Mouse (Mus musculus) MEL-GATA-1-ER (cell line): Measurements from ENCODE around the gene Cdkl3.

Source experiments
- DNase-seq: peaks from one replicate; pipeline ENCODE4 v3.0.0-alpha.2; 2012; ENCODE audit warnings: low read depth; ENCODE audit errors: extremely low read depth

Cdkl3 gene

DNA sequence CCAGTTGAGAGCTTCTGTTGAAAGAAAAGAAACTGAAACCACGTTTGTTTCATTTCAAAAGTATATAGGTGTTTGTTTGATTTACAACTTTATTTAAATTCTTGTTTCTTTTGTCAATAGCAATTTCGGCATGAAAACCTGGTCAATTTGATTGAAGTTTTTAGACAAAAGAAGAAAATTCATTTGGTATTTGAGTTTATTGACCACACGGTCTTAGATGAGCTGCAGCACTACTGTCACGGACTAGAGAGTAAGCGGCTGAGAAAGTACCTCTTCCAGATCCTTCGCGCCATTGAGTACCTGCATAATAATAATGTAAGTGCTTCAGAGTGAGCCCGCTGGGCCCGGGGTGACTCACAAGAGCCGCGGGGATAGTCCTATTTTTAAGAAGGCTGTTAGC lies 7.0 kb downstream of the Cdkl3 start:
- no peak for DNase-seq

GRCm38 (mm10) chr11:52011541-52011940 lies 7.5 kb downstream of the Cdkl3 start:
- DNase-seq: no peak

GRCm38 (mm10) chr11:52018217-52018616 lies 14.2 kb downstream of the Cdkl3 start:
- DNase-seq: no peak

GRCm38 (mm10) chr11:52032356-52032755 lies 28.3 kb downstream of the Cdkl3 start:
- no peak for DNase-seq

DNA sequence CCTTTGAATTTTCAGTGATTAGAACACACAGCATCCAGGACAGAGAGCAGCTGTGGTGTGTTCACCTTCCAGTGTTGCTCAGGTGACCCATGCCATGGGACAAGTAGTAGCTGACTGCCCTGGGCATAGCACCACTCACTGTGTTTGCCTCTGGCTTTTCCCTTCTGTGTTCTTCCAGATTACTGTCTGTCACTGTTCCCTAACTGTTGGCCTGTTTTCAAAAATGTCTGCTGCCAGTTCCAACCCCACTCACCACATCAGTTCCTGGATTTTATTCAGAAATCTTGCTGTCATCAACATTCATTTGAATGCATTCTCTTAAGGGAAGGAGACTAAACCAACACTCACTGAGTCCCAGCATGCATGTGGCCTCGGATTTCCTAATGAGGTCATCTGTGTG lies 29.9 kb downstream of the Cdkl3 start:
- no peak for DNase-seq

GRCm38 (mm10) chr11:52035905-52036304 lies 31.9 kb downstream of the Cdkl3 start:
- DNase-seq: no peak

- no peak for DNase-seq
Observed at GRCm38 (mm10) chr11:52037659-52038058, 33.6 kb downstream of the Cdkl3 start.

DNA sequence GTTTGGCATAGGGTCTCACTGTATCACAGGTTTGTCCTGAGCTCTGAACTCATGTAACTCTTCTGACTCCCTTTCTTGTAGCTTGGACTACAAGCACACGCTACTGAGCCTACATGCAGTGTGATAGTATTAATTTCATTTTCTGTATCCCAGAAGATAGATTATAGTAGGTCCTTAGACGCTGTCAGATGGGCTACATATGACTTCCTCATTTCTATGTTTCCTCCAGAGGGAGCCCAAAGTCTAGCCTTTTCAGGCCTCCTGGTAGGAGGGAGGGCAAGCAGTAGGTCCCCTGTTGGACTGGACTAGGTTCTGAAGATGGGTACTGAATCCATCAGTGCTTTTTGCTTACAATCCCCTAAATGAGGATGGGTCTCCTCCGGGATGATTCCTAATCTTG lies 39.2 kb downstream of the Cdkl3 start:
- DNase-seq: peak; percentile 61

- DNase-seq: no peak
Observed at GRCm38 (mm10) chr11:52044156-52044555, 40.1 kb downstream of the Cdkl3 start.

DNA sequence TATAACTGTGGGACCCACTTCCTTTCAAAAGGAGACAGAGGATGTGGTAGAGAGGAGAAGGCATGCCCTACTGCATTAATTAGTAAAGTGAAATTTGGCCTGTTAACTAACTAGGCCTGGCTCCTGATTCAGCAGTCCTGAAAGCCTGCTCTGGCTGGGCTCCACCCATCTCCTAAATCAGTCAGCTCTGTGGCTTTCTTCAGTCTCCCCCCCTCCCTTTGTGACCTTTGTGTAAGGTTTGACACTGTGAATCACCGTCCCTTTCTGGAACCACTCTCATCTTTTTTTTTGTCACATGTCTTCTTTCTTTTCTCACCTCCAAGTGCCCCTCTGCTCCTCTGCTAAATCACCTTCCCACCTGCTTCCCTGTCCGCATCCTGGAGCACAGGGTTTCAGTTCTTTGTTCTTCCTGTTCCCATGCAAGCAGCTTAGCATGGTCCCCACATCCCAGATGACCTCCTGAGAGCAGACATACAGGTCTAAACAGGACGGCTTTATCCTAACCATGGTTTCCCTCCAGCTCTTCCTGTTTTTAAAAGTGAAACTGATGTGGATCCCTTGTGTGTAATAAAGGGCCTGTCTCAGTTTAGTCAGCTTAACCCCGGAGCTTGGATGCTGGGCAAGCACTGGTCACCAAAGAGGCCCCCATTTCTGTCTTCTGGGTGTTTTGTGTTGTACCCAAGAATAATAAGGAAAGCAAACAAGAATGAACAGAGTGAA lies 42.6 kb downstream of the Cdkl3 start:
- no peak for DNase-seq

- no peak for DNase-seq
Observed at GRCm38 (mm10) chr11:52053371-52053770, 49.4 kb downstream of the Cdkl3 start.

DNA sequence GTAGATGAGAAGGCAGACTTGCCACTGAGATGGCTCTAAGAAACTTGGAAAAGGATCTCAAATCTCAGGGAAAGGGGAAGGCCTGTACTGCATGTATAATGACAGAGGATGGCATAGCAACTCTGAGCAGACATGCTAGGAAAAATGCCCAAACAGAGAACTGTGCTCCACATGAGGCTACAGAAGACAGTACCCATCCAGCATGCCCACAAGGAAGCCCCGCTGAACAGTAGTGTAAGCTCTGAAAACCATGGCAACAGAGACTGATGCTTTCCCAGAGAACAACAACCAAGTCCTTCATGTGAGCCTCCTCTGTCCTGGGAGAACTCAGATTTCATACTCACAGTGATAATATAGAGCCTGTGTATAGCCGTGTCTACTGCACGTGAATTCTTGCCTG lies 50.7 kb downstream of the Cdkl3 start:
- no peak for DNase-seq

DNA sequence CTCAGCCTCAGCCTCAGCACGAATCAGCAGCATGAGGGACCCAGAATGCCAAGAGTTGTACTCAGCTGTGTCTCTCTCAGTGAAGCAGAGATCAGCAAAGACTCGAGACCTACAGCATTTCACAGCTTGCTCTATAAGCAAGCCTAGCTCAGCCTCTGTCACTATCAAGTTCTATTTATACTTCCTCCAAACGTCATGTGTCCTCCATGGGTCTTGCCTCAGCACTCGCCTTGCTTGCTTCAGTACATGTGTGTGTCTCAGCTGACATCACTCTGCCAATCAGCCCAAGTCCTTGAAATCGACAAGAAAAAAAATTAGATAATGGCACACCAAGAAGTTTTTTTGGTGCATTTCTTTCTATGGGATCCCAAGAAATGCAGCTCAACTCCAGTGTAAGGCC lies 52.2 kb downstream of the Cdkl3 start:
- no peak for DNase-seq

GRCm38 (mm10) chr11:52059001-52059400 lies 55.0 kb downstream of the Cdkl3 start:
- no peak for DNase-seq

DNA sequence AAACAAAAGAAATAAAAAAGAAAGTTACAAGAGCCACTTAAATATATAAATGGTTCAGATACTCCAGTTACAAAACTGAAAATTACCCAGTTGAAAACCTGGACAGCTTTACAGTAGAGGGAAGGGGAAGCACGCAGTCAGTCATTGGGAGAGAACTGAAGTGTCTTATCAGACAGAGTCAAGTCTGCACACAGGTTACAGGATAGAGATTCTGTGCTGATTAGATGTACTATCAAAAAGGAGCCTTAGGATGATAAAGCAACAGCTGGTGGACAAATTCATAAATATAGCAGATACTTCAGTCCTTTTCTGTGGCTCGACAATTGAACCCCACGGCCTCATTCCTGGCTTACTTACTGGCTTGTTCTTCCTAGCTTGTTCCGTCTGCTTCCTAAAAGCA lies 56.3 kb downstream of the Cdkl3 start:
- DNase-seq: no peak

DNA sequence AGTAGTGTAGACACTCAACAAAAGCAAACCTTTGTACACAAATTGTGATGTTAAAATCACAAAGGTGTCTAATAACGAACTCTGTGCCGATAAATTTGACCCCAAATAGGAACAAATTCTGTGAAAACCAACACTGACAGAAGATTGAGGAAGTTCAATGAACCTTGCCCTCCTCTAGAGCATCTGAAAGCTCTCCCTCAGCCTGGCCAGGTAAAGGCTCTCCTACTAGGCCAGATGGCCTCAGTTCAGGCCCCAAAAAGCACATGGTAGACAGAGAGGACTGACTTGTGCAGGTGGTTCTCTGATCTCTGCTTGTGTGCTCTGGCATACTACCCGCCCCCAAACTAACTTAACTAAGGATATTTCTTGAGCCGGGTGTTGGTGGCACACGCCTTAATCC lies 58.4 kb downstream of the Cdkl3 start:
- DNase-seq: no peak

GRCm38 (mm10) chr11:52064398-52064797 lies 60.4 kb downstream of the Cdkl3 start:
- no peak for DNase-seq

DNA sequence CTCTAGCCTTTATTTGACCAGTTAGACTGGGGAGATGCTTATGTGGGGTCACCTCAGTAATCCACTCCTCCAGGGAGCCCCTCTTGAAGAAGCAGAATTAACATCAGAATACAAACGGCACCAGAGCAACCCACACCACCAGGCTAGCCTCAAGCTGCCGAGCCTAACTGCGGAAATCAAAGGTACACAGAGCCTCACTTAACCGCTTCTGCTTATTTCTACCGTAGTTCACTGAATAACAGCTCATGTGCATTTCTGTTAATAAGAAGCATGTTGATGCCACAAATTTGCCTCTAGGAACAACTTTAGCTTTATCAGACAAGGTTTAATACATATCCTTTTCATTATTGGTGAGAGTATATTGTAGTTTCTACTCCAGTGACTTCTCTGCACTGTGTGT lies 61.8 kb downstream of the Cdkl3 start:
- no peak for DNase-seq

DNA sequence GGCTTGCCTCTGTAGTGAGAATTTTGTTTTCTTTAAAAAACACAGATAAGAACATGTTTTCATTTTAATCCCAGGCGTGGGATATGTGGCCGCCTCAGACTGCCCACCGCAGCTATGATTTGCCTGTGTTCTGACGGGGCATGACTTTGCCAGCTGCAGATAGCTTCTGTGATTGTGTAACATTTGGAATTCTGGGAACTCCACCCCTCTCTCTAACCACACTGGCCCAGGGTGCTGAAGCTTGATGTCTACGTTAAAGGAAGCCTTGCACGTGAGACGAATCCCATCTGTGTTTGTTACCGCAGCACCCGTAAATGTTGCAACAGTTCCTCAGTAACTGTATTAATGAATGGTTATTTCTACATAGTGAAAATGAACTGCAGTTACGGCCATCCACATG lies 67.7 kb downstream of the Cdkl3 start:
- no peak for DNase-seq

DNA sequence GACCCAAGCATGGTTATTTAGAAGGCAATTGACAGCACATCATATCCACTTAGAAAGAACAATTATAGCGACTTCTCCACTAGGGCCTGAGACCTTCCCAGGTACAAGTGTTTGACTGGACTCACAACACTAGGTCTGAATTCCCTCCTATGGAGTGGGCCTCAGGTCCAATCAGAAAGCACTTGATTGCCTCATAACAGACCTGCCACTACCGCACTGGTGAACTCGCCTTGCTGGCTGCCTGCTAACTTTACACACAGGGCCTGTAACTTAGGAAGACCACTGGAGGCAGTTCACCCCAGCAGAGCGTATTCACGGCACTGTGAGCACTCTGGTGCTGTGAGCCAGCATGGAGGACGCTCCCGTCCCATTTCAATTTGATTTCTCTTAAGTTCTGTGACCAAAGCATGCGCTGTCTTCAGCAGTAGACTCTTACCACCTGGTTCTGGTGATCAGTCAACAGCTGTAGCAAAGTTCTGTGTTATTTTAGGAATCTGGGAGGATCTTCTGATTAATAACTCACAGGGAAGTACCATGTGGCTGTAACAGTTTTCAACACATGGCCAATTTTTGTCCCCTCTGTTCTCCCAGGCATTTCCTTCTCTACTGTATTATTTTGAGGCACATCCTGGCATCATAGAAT lies 69.6 kb downstream of the Cdkl3 start:
- DNase-seq: no peak

- DNase-seq: no peak
Observed at GRCm38 (mm10) chr11:52074626-52075470, 70.8 kb downstream of the Cdkl3 start.
